Mouse (Mus musculus) ES-Bruce4 (cell line): ENCODE measurements around the gene Szrd1.

Experiments
- CTCF ChIP-seq: IDR thresholded peaks from one replicate; pipeline ENCODE4 v1.8.1; 2011; ENCODE audit warnings: low read depth, low read length
- POLR2A ChIP-seq: IDR thresholded peaks from one replicate; pipeline ENCODE4 v1.8.1; 2011; ENCODE audit warnings: low read length; ENCODE audit not compliant: insufficient read depth

- TF ChIP-seq POLR2A = no peak
- no peak for TF ChIP-seq CTCF
Observed at GRCm38 (mm10) chr4:141073661-141074060, 65.9 kb downstream of the Szrd1 start.
